Mouse (Mus musculus) hindbrain, embryonic 11.5 days (tissue): Measurements from ENCODE around the gene Robo1. TPM values are rescaled to one million over a fixed set of nuclear protein-coding genes. Genes with fewer than 3 reads are reported as not detected.

Source experiments
- ATAC-seq: fragments of 200-750 bp; cut with Nextera tagmentation; 2 replicates; pipeline ENCODE4 v1.8.0; 2017; ENCODE audit warnings: mild to moderate bottlenecking, moderate TSS enrichment, moderate library complexity; ENCODE audit not compliant: low FRiP score
- DNase-seq: peaks from one replicate; pipeline ENCODE4 v3.0.0-alpha.2; 2015; ENCODE audit warnings: low spot score
- H3K27ac ChIP-seq: fragments of 300-500 bp; sonication (generic); 2 replicates; pipeline ENCODE4 v1.5.1; 2014; ENCODE audit warnings: mild to moderate bottlenecking, low read depth, low read length
- H3K27me3 ChIP-seq: fragments of 300-500 bp; sonication (generic); 2 replicates; pipeline ENCODE4 v1.6.1; 2014; ENCODE audit warnings: mild to moderate bottlenecking, low read length, moderate library complexity, mixed read lengths; ENCODE audit not compliant: control insufficient read depth, insufficient read depth
- H3K36me3 ChIP-seq: fragments of 300-500 bp; sonication (generic); 2 replicates; pipeline ENCODE4 v1.6.1; 2014; ENCODE audit warnings: mild to moderate bottlenecking, low read length, moderate library complexity, mixed read lengths; ENCODE audit not compliant: control insufficient read depth, insufficient read depth
- H3K4me1 ChIP-seq: fragments of 300-500 bp; sonication (generic); replicated peaks from 2 replicates; pipeline ENCODE4 v1.6.1; 2014; ENCODE audit warnings: low read length, mixed read lengths; ENCODE audit not compliant: control insufficient read depth, insufficient read depth
- H3K4me2 ChIP-seq: fragments of 300-500 bp; sonication (generic); replicated peaks from 2 replicates; pipeline ENCODE4 v1.6.1; 2014; ENCODE audit warnings: mild to moderate bottlenecking, low read depth, low read length
- H3K4me3 ChIP-seq: fragments of 300-500 bp; sonication (generic); 2 replicates; pipeline ENCODE4 v1.5.1; 2014; ENCODE audit warnings: low read depth, low read length
- H3K9ac ChIP-seq: fragments of 300-500 bp; sonication (generic); 2 replicates; pipeline ENCODE4 v1.6.1; 2014; ENCODE audit warnings: low read depth, low read length
- H3K9me3 ChIP-seq: fragments of 300-500 bp; sonication (generic); 2 replicates; pipeline ENCODE4 v1.6.1; 2016; ENCODE audit warnings: low read length; ENCODE audit not compliant: control insufficient read depth
- WGBS: fragments of 180-500 bp; shearing (Covaris S2); extraction: QIAGEN DNeasy Blood & Tissue Kit; methylation state at CpG from one replicate; pipeline ENCODE4 v1.1.7; 2014; 5-methylcytosine and 5-hydroxymethylcytosine counted together
- polyA plus RNA-seq: library from polyadenylated mRNA; unstranded; fragments of >200 nt; fragmentation: Nextera tagmentation; extraction: Ambion mirVana; gene quantifications from 2 replicates; pipeline ENCODE4 v1.2.1, GENCODE M21; 2014

Robo1 gene
- polyA plus RNA-seq, 1 experiment from 2014 or later: 55.9 TPM

- H3K27ac ChIP-seq: no peak overlapping the region
- DNase-seq (no peak), ATAC-seq (no peak)
- no peak overlapping the region for H3K9ac ChIP-seq
- no peak overlapping the region for H3K4me2 ChIP-seq
- H3K9me3 ChIP-seq: no peaks in the 10 kb centered on the region
- H3K4me1 ChIP-seq: no peaks in the 10 kb centered on the region
- WGBS: 78% methylated on average over 8 of the region's 8 CpGs
- H3K36me3 ChIP-seq: no peaks in the 10 kb centered on the region
- H3K4me3 ChIP-seq: no peak overlapping the region
- H3K27me3 ChIP-seq: no peaks in the 10 kb centered on the region
Measured at GRCm38 (mm10) chr16:72993189-72993588, 685.1 kb downstream of the Robo1 start.

DNA sequence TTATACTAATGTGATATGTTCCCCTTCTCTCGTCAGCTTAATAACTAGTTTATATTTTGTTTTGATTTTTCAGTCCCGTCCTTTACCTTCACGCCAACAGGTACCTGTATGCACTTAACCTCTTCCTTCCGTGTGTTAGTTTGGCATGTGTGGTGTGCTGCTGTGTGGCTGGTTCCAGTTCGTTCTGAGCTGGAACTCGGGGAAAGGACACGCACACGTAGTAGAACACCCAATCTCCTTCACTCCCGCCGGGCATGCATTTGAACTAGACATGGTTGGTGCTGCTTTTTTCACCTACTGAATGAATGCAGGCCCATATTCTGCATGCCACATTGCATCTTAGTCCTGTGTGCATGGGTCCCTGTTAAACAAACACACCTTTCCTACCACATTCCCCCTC is 685.5 kb downstream of the Robo1 start:
- Histone ChIP-seq H3K9ac (no peak overlapping the region), H3K27me3 (no peaks in the 10 kb centered on the region), H3K4me2 (no peak overlapping the region), H3K4me1 (no peaks in the 10 kb centered on the region), H3K9me3 (no peaks in the 10 kb centered on the region), H3K4me3 (no peak overlapping the region), H3K27ac (no peak overlapping the region), H3K36me3 (no peaks in the 10 kb centered on the region)
- DNase-seq: no peak
- WGBS: 84% methylated on average over 10 of the region's 10 CpGs
- ATAC-seq: no peak

- Histone ChIP-seq H3K36me3 (no peaks in the 10 kb centered on the region), H3K27ac (no peak overlapping the region), H3K9ac (no peak overlapping the region), H3K27me3 (no peaks in the 10 kb centered on the region), H3K4me2 (no peak overlapping the region), H3K9me3 (no peaks in the 10 kb centered on the region), H3K4me3 (no peak overlapping the region), H3K4me1 (no peaks in the 10 kb centered on the region)
- ATAC-seq (no peak), DNase-seq (peak; percentile 75)
- 42% methylated on average over 8 of the region's 8 CpGs for WGBS
Measured at GRCm38 (mm10) chr16:72995251-72995954, 687.3 kb downstream of the Robo1 start.

- no peak for DNase-seq
- Histone ChIP-seq H3K9ac (no peak overlapping the region), H3K4me3 (no peak overlapping the region), H3K27me3 (no peaks in the 10 kb centered on the region), H3K4me2 (no peak overlapping the region), H3K27ac (no peak overlapping the region), H3K4me1 (no peaks in the 10 kb centered on the region), H3K36me3 (no peaks in the 10 kb centered on the region), H3K9me3 (no peaks in the 10 kb centered on the region)
- no peak for ATAC-seq
- WGBS: 81% methylated on average over 10 of the region's 10 CpGs
Measured at GRCm38 (mm10) chr16:72995955-72996535, 687.9 kb downstream of the Robo1 start.

DNA sequence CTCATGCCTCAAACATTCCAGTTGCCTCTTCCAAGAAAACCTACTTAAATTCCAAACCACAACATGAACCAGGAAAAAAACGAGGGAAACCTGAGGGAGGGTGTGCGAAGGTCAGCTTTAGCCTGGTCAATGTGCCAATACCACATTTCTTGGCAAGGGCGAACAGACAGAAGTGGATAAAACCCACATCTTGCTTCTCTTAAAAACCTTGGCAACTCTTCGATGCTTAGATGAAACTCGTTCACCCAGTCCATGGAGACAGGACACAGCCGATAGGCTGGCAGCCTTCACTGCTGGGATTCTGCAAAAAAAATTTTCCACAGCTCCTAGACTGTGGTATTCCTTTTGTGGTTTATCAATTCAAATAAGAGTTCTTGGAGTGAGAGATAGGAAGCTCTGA is 690.6 kb downstream of the Robo1 start:
- WGBS: 86% methylated on average over 6 of the region's 6 CpGs
- H3K27me3 ChIP-seq: no peaks in the 10 kb centered on the region
- no peak overlapping the region for H3K9ac ChIP-seq
- no peak overlapping the region for H3K4me2 ChIP-seq
- H3K4me3 ChIP-seq: no peak overlapping the region
- no peak for DNase-seq
- H3K36me3 ChIP-seq: no peaks in the 10 kb centered on the region
- no peak for ATAC-seq
- no peaks in the 10 kb centered on the region for H3K9me3 ChIP-seq
- H3K27ac ChIP-seq: no peak overlapping the region
- H3K4me1 ChIP-seq: no peaks in the 10 kb centered on the region

DNA sequence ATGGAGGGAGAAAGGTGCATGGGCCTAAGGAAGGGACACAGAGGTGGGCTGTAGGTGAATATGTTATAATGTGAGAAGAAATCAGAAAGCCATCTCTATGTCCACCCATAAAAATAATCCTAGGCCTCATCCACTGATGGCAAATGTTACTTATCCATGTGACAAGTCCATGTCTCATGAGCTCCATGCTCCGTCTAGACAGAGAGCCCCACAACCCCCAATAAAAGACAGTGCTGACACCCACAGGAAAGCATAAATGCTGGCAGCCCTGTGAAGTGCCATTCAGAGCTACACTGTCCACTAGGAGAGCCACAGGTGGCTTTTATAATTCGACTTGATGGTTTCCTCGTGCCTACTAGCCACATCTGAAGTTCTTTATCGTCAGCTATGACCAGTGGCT is 694.6 kb downstream of the Robo1 start:
- WGBS: 83% methylated on average over 4 of the region's 4 CpGs
- DNase-seq (no peak), ATAC-seq (no peak)

DNA sequence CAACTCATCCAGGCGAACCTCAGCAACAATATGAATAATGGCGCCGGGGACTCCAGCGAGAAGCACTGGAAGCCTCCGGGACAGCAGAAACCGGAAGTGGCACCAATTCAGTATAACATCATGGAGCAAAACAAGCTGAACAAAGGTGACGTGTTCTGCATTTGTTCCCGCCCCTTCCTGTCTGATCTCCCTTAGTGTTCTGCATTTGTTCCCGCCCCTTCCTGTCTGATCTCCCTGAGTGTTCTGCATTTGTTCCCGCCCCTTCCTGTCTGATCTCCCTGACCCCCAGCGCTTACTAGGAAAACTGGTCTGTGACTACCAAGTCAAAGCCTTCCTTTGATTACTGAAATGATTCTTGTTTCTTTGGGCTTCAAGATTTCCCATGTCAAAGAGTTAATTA is 696.5 kb downstream of the Robo1 start:
- no peaks in the 10 kb centered on the region for H3K4me1 ChIP-seq
- H3K27ac ChIP-seq: no peak overlapping the region
- DNase-seq (no peak), ATAC-seq (peak; percentile 58; the same call in 1 of the 2 replicates)
- H3K9ac ChIP-seq: no peak overlapping the region
- no peaks in the 10 kb centered on the region for H3K36me3 ChIP-seq
- H3K4me3 ChIP-seq: no peak overlapping the region
- 95% methylated on average over 11 of the region's 11 CpGs for WGBS
- no peaks in the 10 kb centered on the region for H3K9me3 ChIP-seq
- H3K27me3 ChIP-seq: no peaks in the 10 kb centered on the region
- H3K4me2 ChIP-seq: no peak overlapping the region

More for the DNA sequence above, 694.6 kb downstream of the Robo1 start:
- Histone ChIP-seq H3K27ac (no peak overlapping the region), H3K4me1 (no peaks in the 10 kb centered on the region), H3K9ac (no peak overlapping the region), H3K36me3 (no peaks in the 10 kb centered on the region), H3K4me2 (no peak overlapping the region), H3K9me3 (no peaks in the 10 kb centered on the region), H3K27me3 (no peaks in the 10 kb centered on the region), H3K4me3 (no peak overlapping the region)

- Histone ChIP-seq H3K4me3 (no peak overlapping the region), H3K27ac (no peak overlapping the region), H3K4me1 (no peaks in the 10 kb centered on the region), H3K4me2 (no peak overlapping the region), H3K9me3 (no peaks in the 10 kb centered on the region), H3K9ac (no peak overlapping the region), H3K27me3 (no peaks in the 10 kb centered on the region), H3K36me3 (no peaks in the 10 kb centered on the region)
- WGBS: 76% methylated on average over 4 of the region's 4 CpGs
- DNase-seq (no peak), ATAC-seq (no peak)
Measured at GRCm38 (mm10) chr16:73005831-73006230, 697.7 kb downstream of the Robo1 start.

GRCm38 (mm10) chr16:73007434-73007833 is 699.3 kb downstream of the Robo1 start:
- Histone ChIP-seq H3K4me3 (no peak overlapping the region), H3K36me3 (no peaks in the 10 kb centered on the region), H3K9me3 (no peaks in the 10 kb centered on the region), H3K27me3 (no peaks in the 10 kb centered on the region), H3K9ac (no peak overlapping the region), H3K4me2 (no peak overlapping the region), H3K4me1 (no peaks in the 10 kb centered on the region), H3K27ac (no peak overlapping the region)
- WGBS: 45% methylated on average over 8 of the region's 8 CpGs
- ATAC-seq (no peak), DNase-seq (no peak)
